Mouse (Mus musculus) MEL (cell line): ENCODE measurements at regions not wholly inside any gene's neighbourhood (a gene's known extent, or its start where the extent isn't known, plus 50 kb on each side); places are given as distances from the start of the nearest gene placed in this dataset.
A peak's percentile ranks its signal among the peaks of the same experiment; 100 is the strongest.

Experiments used
- DNase-seq: peaks from one replicate; pipeline ENCODE4 v3.0.0; 2011; ENCODE audit warnings: low read depth, low spot score
- H3K27ac ChIP-seq: 2 replicates; pipeline ENCODE4 v1.5.1; 2012; ENCODE audit warnings: low read depth, mild to moderate bottlenecking, control low read depth, low read length, moderate library complexity; ENCODE audit not compliant: control insufficient read depth
- H3K27me3 ChIP-seq, 2 experiments: fragments of 150-350 bp in 1 of 2; sonication (generic) in 1 of 2; 2 replicates each; pipeline ENCODE4 v1.6.1; 2012; ENCODE audit warnings: low read length in 2 of 2, mild to moderate bottlenecking in 2 of 2, improper control_type of control experiment in 1 of 2, moderate library complexity in 1 of 2; ENCODE audit not compliant: insufficient read depth in 2 of 2, control insufficient read depth in 1 of 2
- H3K36me3 ChIP-seq, 2 experiments: 2 replicates each; pipeline ENCODE4 v1.6.1; 2012 to 2014; ENCODE audit warnings: low read length in 2 of 2, improper control_type of control experiment in 1 of 2, inconsistent platforms in 1 of 2, mild to moderate bottlenecking in 1 of 2; ENCODE audit not compliant: insufficient read depth in 2 of 2, control insufficient read depth in 1 of 2
- H3K4me1 ChIP-seq, 2 experiments: fragments of 150-350 bp in 1 of 2; sonication (generic) in 1 of 2; 2 replicates each; pipeline ENCODE4 v1.6.1; 2012; ENCODE audit warnings: low read length in 2 of 2, improper control_type of control experiment in 1 of 2, mild to moderate bottlenecking in 1 of 2; ENCODE audit not compliant: insufficient read depth in 2 of 2, control insufficient read depth in 1 of 2
- H3K4me3 ChIP-seq, 2 experiments: fragments of 150-350 bp in 1 of 2; sonication (generic) in 1 of 2; 2 replicates each; pipeline ENCODE4 v1.5.1; 2012; ENCODE audit warnings: low read depth in 2 of 2, low read length in 2 of 2, mild to moderate bottlenecking in 2 of 2, moderate library complexity in 2 of 2, control low read depth in 1 of 2, improper control_type of control experiment in 1 of 2; ENCODE audit not compliant: control insufficient read depth in 1 of 2, insufficient read depth in 1 of 2
- H3K79me2 ChIP-seq: 2 replicates; pipeline ENCODE4 v1.6.1; 2012; ENCODE audit warnings: mild to moderate bottlenecking, low read length, moderate library complexity; ENCODE audit not compliant: control insufficient read depth, poor library complexity, insufficient read depth
- H3K9ac ChIP-seq: 2 replicates; pipeline ENCODE4 v1.6.1; 2012; ENCODE audit warnings: low read depth, mild to moderate bottlenecking, control low read depth, low read length, moderate library complexity; ENCODE audit not compliant: control insufficient read depth, poor library complexity, severe bottlenecking
- H3K9me3 ChIP-seq: fragments of 150-350 bp; sonication (generic); replicated peaks from 2 replicates; pipeline ENCODE4 v1.6.1; 2012; ENCODE audit warnings: mild to moderate bottlenecking, low read length, improper control_type of control experiment, moderate library complexity; ENCODE audit not compliant: insufficient read depth
- BHLHE40 ChIP-seq: IDR thresholded peaks from 2 replicates; pipeline ENCODE4 v1.6.1; 2012; ENCODE audit warnings: low read depth, mild to moderate bottlenecking, inconsistent platforms, low read length, improper control_type of control experiment, borderline replicate concordance
- CHD2 ChIP-seq: IDR thresholded peaks from 2 replicates; pipeline ENCODE4 v1.6.1; 2011; ENCODE audit warnings: low read length, improper control_type of control experiment
- CTCF ChIP-seq, 3 experiments: IDR thresholded peaks in 2 of 3; conservative IDR thresholded peaks in 1 of 3; 2 replicates each; pipeline ENCODE4 v1.5.1; 2011 to 2012; ENCODE audit warnings: low read length in 3 of 3, low read depth in 2 of 3, mild to moderate bottlenecking in 2 of 3, improper control_type of control experiment in 1 of 3, inconsistent platforms in 1 of 3, mixed read lengths in 1 of 3, moderate library complexity in 1 of 3; ENCODE audit not compliant: control insufficient read depth in 1 of 3, insufficient read depth in 1 of 3, poor library complexity in 1 of 3, severe bottlenecking in 1 of 3
- EP300 ChIP-seq, 2 experiments: IDR thresholded peaks; 2 replicates each; pipeline ENCODE4 v1.6.1; 2011; ENCODE audit warnings: improper control_type of control experiment in 2 of 2, low read length in 2 of 2, low read depth in 1 of 2, mild to moderate bottlenecking in 1 of 2
- ETS1 ChIP-seq: IDR thresholded peaks from 2 replicates; pipeline ENCODE4 v1.6.1; 2012; ENCODE audit warnings: low read depth, mild to moderate bottlenecking, inconsistent platforms, low read length, improper control_type of control experiment, moderate library complexity
- GATA1 ChIP-seq: IDR thresholded peaks from 2 replicates; pipeline ENCODE4 v1.6.1; 2011; ENCODE audit warnings: low read depth, low read length, improper control_type of control experiment
- HCFC1 ChIP-seq: IDR thresholded peaks from 2 replicates; pipeline ENCODE4 v1.6.1; 2012; ENCODE audit warnings: low read depth, mild to moderate bottlenecking, inconsistent platforms, low read length, improper control_type of control experiment, moderate library complexity
- JUND ChIP-seq: IDR thresholded peaks from 2 replicates; pipeline ENCODE4 v1.6.1; 2011; ENCODE audit warnings: low read depth, mild to moderate bottlenecking, improper control_type of control experiment, low read length
- MAFK ChIP-seq: IDR thresholded peaks from 2 replicates; pipeline ENCODE4 v1.6.1; 2011; ENCODE audit warnings: low read depth, mild to moderate bottlenecking, low read length, improper control_type of control experiment, borderline replicate concordance
- MAX ChIP-seq: IDR thresholded peaks from 2 replicates; pipeline ENCODE4 v1.6.1; 2011; ENCODE audit warnings: low read length, improper control_type of control experiment
- MAZ ChIP-seq: IDR thresholded peaks from 2 replicates; pipeline ENCODE4 v1.6.1; 2012; ENCODE audit warnings: low read depth, mild to moderate bottlenecking, inconsistent platforms, low read length, improper control_type of control experiment
- MYB ChIP-seq: IDR thresholded peaks from 2 replicates; pipeline ENCODE4 v1.6.1; 2011; ENCODE audit warnings: mild to moderate bottlenecking, low read depth, low read length, improper control_type of control experiment
- NELFE ChIP-seq: IDR thresholded peaks from 2 replicates; pipeline ENCODE4 v1.6.1; 2011; ENCODE audit warnings: low read depth, low read length, improper control_type of control experiment
- POLR2AphosphoS5 ChIP-seq: IDR thresholded peaks from 2 replicates; pipeline ENCODE4 v1.6.1; 2012; ENCODE audit warnings: low read depth, borderline replicate concordance, mild to moderate bottlenecking, inconsistent platforms, low read length, moderate library complexity, mixed read lengths
- TAL1 ChIP-seq: IDR thresholded peaks from 2 replicates; pipeline ENCODE4 v1.6.1; 2012; ENCODE audit warnings: mild to moderate bottlenecking, inconsistent platforms, low read length, moderate library complexity, mixed read lengths
- TCF12 ChIP-seq: IDR thresholded peaks from 2 replicates; pipeline ENCODE4 v1.6.1; 2014; ENCODE audit warnings: low read depth, mild to moderate bottlenecking, inconsistent platforms, low read length, improper control_type of control experiment, moderate library complexity
- UBTF ChIP-seq: IDR thresholded peaks from 2 replicates; pipeline ENCODE4 v1.6.1; 2012; ENCODE audit warnings: low read depth, mild to moderate bottlenecking, inconsistent platforms, low read length, improper control_type of control experiment, moderate library complexity, borderline replicate concordance; ENCODE audit not compliant: insufficient read depth
- USF1 ChIP-seq: IDR thresholded peaks from 2 replicates; pipeline ENCODE4 v1.6.1; 2014; ENCODE audit warnings: low read depth, mild to moderate bottlenecking, inconsistent platforms, low read length, improper control_type of control experiment, moderate library complexity
- USF2 ChIP-seq, 2 experiments: IDR thresholded peaks; 2 replicates each; pipeline ENCODE4 v1.6.1; 2011 to 2012; ENCODE audit warnings: improper control_type of control experiment in 2 of 2, low read length in 2 of 2, borderline replicate concordance in 1 of 2, inconsistent platforms in 1 of 2, low read depth in 1 of 2, mild to moderate bottlenecking in 1 of 2; ENCODE audit not compliant: insufficient read depth in 1 of 2
- ZC3H11A ChIP-seq: IDR thresholded peaks from 2 replicates; pipeline ENCODE4 v1.6.1; 2012; ENCODE audit warnings: low read depth, mild to moderate bottlenecking, inconsistent platforms, low read length, improper control_type of control experiment
- ZMIZ1 ChIP-seq: IDR thresholded peaks from 2 replicates; pipeline ENCODE4 v1.6.1; 2012; ENCODE audit warnings: low read depth, mild to moderate bottlenecking, inconsistent platforms, low read length, improper control_type of control experiment, moderate library complexity
- ZNF384 ChIP-seq: IDR thresholded peaks from 2 replicates; pipeline ENCODE4 v1.6.1; 2012; ENCODE audit warnings: low read depth, mild to moderate bottlenecking, inconsistent platforms, low read length, improper control_type of control experiment

- no peaks in the 10 kb centered on the region for H3K79me2 ChIP-seq
- peak; percentile 28 for DNase-seq
- H3K4me1 ChIP-seq: peaks cover 0 to 4% of the 10 kb centered on the region in 2 experiments; a peak in 2 of 4 replicates
- peak overlapping the region in 1 of 2 experiments; percentile 6; a peak in 1 of 4 replicates for H3K4me3 ChIP-seq
- peaks cover 0 to 2% of the 10 kb centered on the region in 2 experiments; a peak in 1 of 4 replicates for H3K36me3 ChIP-seq
- H3K27me3 ChIP-seq: no peaks in the 10 kb centered on the region
- no peak overlapping the region for H3K27ac ChIP-seq
- TF ChIP-seq POLR2AphosphoS5 (no peak), ZNF384 (peak; percentile 84)
- H3K9me3 ChIP-seq: no peaks in the 10 kb centered on the region
- no peak overlapping the region for H3K9ac ChIP-seq
Measured at GRCm38 (mm10) chr8:117859095-117859494, 57.4 kb upstream of the Mphosph6 start.

- no peaks in the 10 kb centered on the region for H3K9me3 ChIP-seq
- no peak overlapping the region for H3K27ac ChIP-seq
- H3K9ac ChIP-seq: no peak overlapping the region
- peaks cover 11 to 16% of the 10 kb centered on the region in 2 experiments for H3K4me1 ChIP-seq
- DNase-seq: no peak
- no peak overlapping the region for H3K4me3 ChIP-seq
- peaks cover 0 to 17% of the 10 kb centered on the region in 2 experiments; a peak in 2 of 4 replicates for H3K36me3 ChIP-seq
- H3K79me2 ChIP-seq: no peaks in the 10 kb centered on the region
- no peaks in the 10 kb centered on the region for H3K27me3 ChIP-seq
- no peak for TF ChIP-seq MYB
- TF ChIP-seq BHLHE40: no peak
- TF ChIP-seq MAZ: no peak
- no peak for TF ChIP-seq ETS1
- TF ChIP-seq ZMIZ1: no peak
- TF ChIP-seq CHD2: no peak
- no peak for TF ChIP-seq JUND
- TF ChIP-seq UBTF: no peak
- no peak for TF ChIP-seq MAX
- TF ChIP-seq NELFE: no peak
- no peak for TF ChIP-seq GATA1
- TF ChIP-seq CTCF (IDR thresholded peaks at IDR 0.05 in 2 of 3, conservative IDR thresholded peaks at IDR 0.05 in 1 of 3; ENCODE audit: control insufficient read depth in 1 of 3, insufficient read depth in 1 of 3, low read depth in 2 of 3, low read length in 3 of 3, poor library complexity in 1 of 3, severe bottlenecking in 1 of 3): no peak
- TF ChIP-seq, all 39 proteins: peak for 0
Measured at GRCm38 (mm10) chr8:117856121-117856520, 54.4 kb upstream of the Mphosph6 start.

DNA sequence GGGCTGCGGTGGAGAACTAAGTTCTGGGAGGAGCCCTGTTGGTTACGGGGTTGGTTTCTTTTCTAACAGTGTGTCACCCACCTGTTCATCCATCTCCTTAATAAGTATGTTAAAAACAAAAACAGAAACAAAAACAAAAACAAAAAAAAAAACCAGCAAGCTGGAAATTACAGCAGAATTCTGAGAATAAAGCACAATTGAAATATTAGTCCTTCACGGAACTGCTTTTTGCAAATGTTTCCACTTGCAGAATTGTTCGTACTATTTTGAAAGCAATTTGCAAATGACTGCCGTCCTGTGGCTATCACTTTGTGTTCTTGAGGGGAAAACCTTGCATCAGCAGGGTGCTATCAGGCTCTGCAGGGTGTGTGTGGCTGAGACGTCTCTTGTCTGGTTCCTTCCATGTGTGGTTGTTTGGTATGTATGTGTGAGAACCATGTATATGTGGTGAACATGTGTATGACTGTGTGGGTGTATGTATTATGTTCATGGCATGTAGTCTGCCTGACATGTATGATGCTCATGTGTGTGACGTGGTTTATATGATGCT, 53.3 kb upstream of the Mphosph6 start:
- peak; percentile 74 for DNase-seq
- H3K9me3 ChIP-seq: no peaks in the 10 kb centered on the region
- no peaks in the 10 kb centered on the region for H3K79me2 ChIP-seq
- peak overlapping the region; percentile 89 for H3K27ac ChIP-seq
- no peaks in the 10 kb centered on the region for H3K27me3 ChIP-seq
- H3K9ac ChIP-seq: peak overlapping the region; percentile 56
- peak overlapping the region; percentile 55 to 63 for H3K4me3 ChIP-seq
- peaks cover 0 to 17% of the 10 kb centered on the region in 2 experiments; a peak in 2 of 4 replicates for H3K36me3 ChIP-seq
- H3K4me1 ChIP-seq: peaks cover 13 to 20% of the 10 kb centered on the region in 2 experiments
- TF ChIP-seq JUND (0 out of 2 replicates have a peak, but pooled peaks have one; percentile 19), HCFC1 (no peak; the same call in 1 of the 2 replicates), UBTF (no peak), USF2 (IDR thresholded peaks at IDR 0.05; ENCODE audit: borderline replicate concordance in 1 of 2, insufficient read depth in 1 of 2, low read depth in 1 of 2, low read length in 2 of 2) (no peak), CTCF (IDR thresholded peaks at IDR 0.05 in 2 of 3, conservative IDR thresholded peaks at IDR 0.05 in 1 of 3; ENCODE audit: control insufficient read depth in 1 of 3, insufficient read depth in 1 of 3, low read depth in 2 of 3, low read length in 3 of 3, poor library complexity in 1 of 3, severe bottlenecking in 1 of 3) (no peak), ETS1 (peak; percentile 71; the same call in 1 of the 2 replicates), TCF12 (peak; percentile 60; the same call in 1 of the 2 replicates), TAL1 (peak; percentile 51), BHLHE40 (peak; percentile 13; the same call in 1 of the 2 replicates), MAFK (no peak; the same call in 1 of the 2 replicates), MYB (0 out of 2 replicates have a peak, but pooled peaks have one; percentile 15), EP300 (IDR thresholded peaks at IDR 0.05; ENCODE audit: low read depth in 1 of 2, low read length in 2 of 2) (peak; percentile 68 to 73), NELFE (peak; percentile 33; the same call in 1 of the 2 replicates), ZC3H11A (no peak), GATA1 (peak; percentile 40; the same call in 1 of the 2 replicates), USF1 (no peak)
